23 mouse cellular contexts compared by ENCODE assay signal in the genomic region with DNA sequence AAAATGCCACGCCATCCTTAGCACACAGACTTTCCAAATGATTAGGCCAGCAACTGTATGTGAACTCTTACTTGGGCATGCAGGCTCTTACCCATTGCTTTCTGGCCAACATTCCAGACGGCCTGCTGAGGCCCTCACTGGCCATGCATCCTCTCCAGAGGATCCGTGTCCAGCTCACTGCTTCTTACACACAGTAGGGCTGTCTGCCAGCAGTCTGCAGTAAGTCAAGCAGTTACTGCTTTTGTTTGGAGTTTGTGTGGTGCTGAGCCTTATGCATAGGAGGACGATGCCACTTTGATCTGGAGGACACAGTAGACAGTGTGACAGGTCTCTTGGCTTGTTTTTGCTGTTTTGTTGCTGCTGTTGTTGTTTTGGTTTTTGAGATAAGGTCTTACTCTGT. TPM values are rescaled to one million over a fixed set of nuclear protein-coding genes. Genes with fewer than 3 reads are reported as not detected.
DNase-seq lines count a peak whose midpoint lies in the region.
"Had no signal": no experiment of that assay in that cellular context is flagged by ENCODE, and none has a peak within 500 bp of the region (broad histone marks: within the 10 kb centered on the region; RNA-seq: fewer than 3 reads in every experiment).

No protein-coding gene starts in this region.

- no peaks in the 10 kb centered on the region for H3K9me3 ChIP-seq in heart, embryonic 10.5 days
- H3K9me3 ChIP-seq: embryonic facial prominence, embryonic 15.5 days; hindbrain, embryonic 15.5 days; liver, embryonic 13.5 days; midbrain, embryonic 12.5 days; neural tube, embryonic 15.5 days had no signal

- no peak overlapping the region for H3K4me3 ChIP-seq in heart, embryonic 10.5 days
- H3K4me3 ChIP-seq: embryonic facial prominence, embryonic 15.5 days; forebrain, embryonic 10.5 days; heart, adult 2 months; hindbrain, embryonic 15.5 days; layer of hippocampus, adult 2 months; liver, embryonic 13.5 days; midbrain, embryonic 12.5 days; myocyte; neural tube, embryonic 15.5 days had no signal

- H3K36me3 ChIP-seq in heart, embryonic 10.5 days = no peaks in the 10 kb centered on the region
- H3K36me3 ChIP-seq: embryonic facial prominence, embryonic 15.5 days; forebrain, embryonic 10.5 days; hindbrain, embryonic 15.5 days; liver, embryonic 13.5 days; midbrain, embryonic 12.5 days; neural tube, embryonic 15.5 days had no signal

- H3K27me3 ChIP-seq in heart, embryonic 10.5 days (ENCODE audit: insufficient read depth, poor library complexity, severe bottlenecking) = no peaks in the 10 kb centered on the region
- H3K27me3 ChIP-seq: embryonic facial prominence, embryonic 15.5 days; hindbrain, embryonic 15.5 days; liver, embryonic 13.5 days; midbrain, embryonic 12.5 days; neural tube, embryonic 15.5 days had no signal

- peak overlapping the region; percentile 69; the same call in 1 of the 2 replicates for H3K27ac ChIP-seq in heart, embryonic 10.5 days
- H3K27ac ChIP-seq: embryonic facial prominence, embryonic 15.5 days; forebrain, embryonic 10.5 days; heart, adult 2 months; hindbrain, embryonic 15.5 days; kidney, postnatal 0 days; layer of hippocampus, adult 2 months; liver, embryonic 13.5 days; midbrain, embryonic 12.5 days; neural tube, embryonic 15.5 days had no signal

- 46% methylated on average over 4 of the region's 4 CpGs for WGBS in heart, embryonic 10.5 days

- peaks cover 11% of the 10 kb centered on the region for H3K4me1 ChIP-seq in heart, embryonic 10.5 days
- H3K4me1 ChIP-seq: embryonic facial prominence, embryonic 15.5 days; forebrain, embryonic 10.5 days; hindbrain, embryonic 15.5 days; liver, embryonic 13.5 days; midbrain, embryonic 12.5 days; neural tube, embryonic 15.5 days had no signal

- DNase-seq in left cerebral cortex, postnatal 4 days = peak; percentile 19
- DNase-seq in left cerebral cortex, postnatal 25 days (ENCODE audit: low spot score in 2 of 2) = no peak
- peak; percentile 79 for DNase-seq in Muller cell, postnatal 12 days (ENCODE audit: inconsistent ontology term)
- no peak for DNase-seq in heart, embryonic 10.5 days (ENCODE audit: low spot score)
- DNase-seq in heart, postnatal 10 days = peak; percentile 23 to 35
- DNase-seq in urinary bladder, postnatal 4 days (ENCODE audit: low spot score in 2 of 2) = no peak
- DNase-seq in urinary bladder, postnatal 36 days (ENCODE audit: low spot score in 2 of 2) = no peak
- DNase-seq: adrenal gland, adult 2 months; cerebellum, adult 11-12 months; embryo, embryonic 11 days; kidney, adult 11 months; liver, embryonic 13.5 days; lung, postnatal 36 days; right cerebral cortex, postnatal 4 days had no signal

- intact Hi-C loops in left cerebral cortex, postnatal 4 days (cut with DNase I) = no loop called here
- intact Hi-C loops in left cerebral cortex, postnatal 25 days (cut with DNase I) = no loop called here
- intact Hi-C loops in heart, postnatal 10 days (cut with DNase I) = no loop called here

RNA-seq across cellular contexts. Expression of a gene that starts 36.6 kb away (rescaled TPM):
- total RNA-seq in left cerebral cortex, postnatal 4 days (2021) = 10 to 100 TPM; 11.3 to 12.9 TPM
- 10 to 100 TPM; 12.0 to 16.1 TPM for total RNA-seq in left cerebral cortex, postnatal 25 days (2021)
- polyA plus RNA-seq in heart, embryonic 10.5 days (2016; fragmentation: Nextera tagmentation; extraction: Ambion mirVana) = 19.4 and 22.1 TPM in 2 replicates
- 10 to 100 TPM; 31.5 to 41.9 TPM for total RNA-seq in heart, postnatal 10 days (2021)

RNA-seq across cellular contexts. Expression of a gene that starts 38.3 kb away (rescaled TPM):
- 10 to 100 TPM; 29.3 to 29.8 TPM for total RNA-seq in left cerebral cortex, postnatal 4 days (2021)
- total RNA-seq in left cerebral cortex, postnatal 25 days (2021) = 10 to 100 TPM; 95.8 to 99.0 TPM
- polyA plus RNA-seq in heart, embryonic 10.5 days (2016; fragmentation: Nextera tagmentation; extraction: Ambion mirVana) = 85.1 and 91.3 TPM in 2 replicates
- 10 to 100 TPM; 61.6 to 65.4 TPM for total RNA-seq in heart, postnatal 10 days (2021)

RNA-seq across cellular contexts. Expression of a gene that starts 39.0 kb away (rescaled TPM):
- total RNA-seq in left cerebral cortex, postnatal 4 days (2021) = 10 to 100 TPM; 34.5 to 37.3 TPM
- total RNA-seq in left cerebral cortex, postnatal 25 days (2021) = 10 to 100 TPM; 37.4 to 38.1 TPM
- polyA plus RNA-seq in heart, embryonic 10.5 days (2016; fragmentation: Nextera tagmentation; extraction: Ambion mirVana) = 54.5 and 63.1 TPM in 2 replicates
- 10 to 100 TPM; 22.7 to 27.6 TPM for total RNA-seq in heart, postnatal 10 days (2021)

Comparison
In these comparisons a context has a peak if more than half of its experiments do, and no peak if none do; other contexts are left out.
1. DNase-seq: peak in left cerebral cortex, postnatal 4 days (single experiment), Muller cell, postnatal 12 days (single experiment) and heart, postnatal 10 days (2 of 2); none in left cerebral cortex, postnatal 25 days (0 of 2), heart, embryonic 10.5 days (single experiment), urinary bladder, postnatal 4 days (0 of 2) and urinary bladder, postnatal 36 days (0 of 2).